Mouse (Mus musculus): Measurements from ENCODE around the gene P4htm.

- TF ChIP-seq CTCF (IDR thresholded peaks at IDR 0.05; ENCODE audit: borderline replicate concordance, insufficient read depth, low read length) (no peak), POLR2A (IDR thresholded peaks at IDR 0.05; ENCODE audit: low read depth, low read length) (no peak)
Measured at GRCm38 (mm10) chr9:108563671-108564070, 33.8 kb downstream of the P4htm start.
